Mouse (Mus musculus) right cerebral cortex, adult 2 months (tissue): Measurements from ENCODE around the gene Pkd1l3.

Experiments
- DNase-seq, 2 experiments: peaks; one replicate each; pipeline ENCODE4 v3.0.0; 2021 to 2022; ENCODE audit warnings: low spot score in 2 of 2

The Pkd1l3 gene

DNA sequence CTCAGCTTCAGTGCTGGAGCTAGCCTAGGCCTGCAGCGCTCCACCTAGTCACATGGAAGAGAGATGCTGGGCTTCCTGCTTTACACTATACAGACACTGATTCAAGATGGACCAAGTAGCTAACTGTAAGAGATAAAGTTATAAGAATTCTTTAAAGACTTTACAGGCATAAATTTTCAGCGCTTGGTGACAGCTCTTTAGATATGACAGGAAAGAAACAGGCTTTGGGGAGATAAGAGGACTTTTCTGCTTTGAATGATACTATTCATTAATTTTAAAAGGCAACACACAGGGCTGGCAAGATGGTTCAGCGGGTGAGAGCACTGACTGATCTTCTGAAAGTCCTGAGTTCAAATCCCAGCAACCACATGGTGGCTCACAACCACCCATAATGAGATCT lies 84.2 kb downstream of the Pkd1l3 start:
- DNase-seq = no peak

DNA sequence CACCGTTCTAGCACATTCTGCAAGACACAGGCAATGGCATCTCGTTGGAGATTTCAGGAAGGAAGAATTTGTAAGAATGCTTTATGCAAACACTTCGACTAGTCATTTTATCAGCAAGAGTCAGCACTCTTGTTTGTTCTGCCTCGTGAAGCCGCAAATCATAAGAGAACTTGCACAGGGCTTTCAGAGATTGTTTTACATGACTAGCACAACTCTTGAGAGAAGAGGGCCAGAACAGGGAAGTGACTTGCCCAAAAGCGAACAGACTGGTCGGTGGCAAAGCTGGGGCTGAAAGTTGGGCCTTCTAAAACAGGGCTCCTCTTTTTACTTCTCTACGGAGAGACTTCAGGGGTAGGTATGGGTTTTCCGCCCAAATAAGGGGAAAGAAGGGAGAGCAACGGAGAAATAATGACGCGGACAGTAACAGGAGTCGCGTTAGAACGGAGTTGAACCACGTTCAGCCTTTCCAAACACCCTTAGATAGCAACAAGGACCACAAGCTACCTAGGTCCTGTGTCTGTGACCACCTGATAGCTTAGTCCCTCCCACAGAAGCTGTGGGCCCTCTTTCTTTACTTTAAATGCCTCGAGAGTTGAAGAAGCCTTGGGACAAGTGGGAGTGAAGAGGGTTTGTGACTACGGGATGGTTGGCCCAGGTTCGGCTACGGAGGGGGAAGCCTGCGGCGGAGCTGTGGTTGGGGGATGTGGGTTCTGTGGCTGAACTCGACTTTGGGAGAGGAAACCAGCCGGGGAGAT lies 90.4 kb downstream of the Pkd1l3 start:
- DNase-seq = peak in 1 of 2 experiments; percentile 18

DNA sequence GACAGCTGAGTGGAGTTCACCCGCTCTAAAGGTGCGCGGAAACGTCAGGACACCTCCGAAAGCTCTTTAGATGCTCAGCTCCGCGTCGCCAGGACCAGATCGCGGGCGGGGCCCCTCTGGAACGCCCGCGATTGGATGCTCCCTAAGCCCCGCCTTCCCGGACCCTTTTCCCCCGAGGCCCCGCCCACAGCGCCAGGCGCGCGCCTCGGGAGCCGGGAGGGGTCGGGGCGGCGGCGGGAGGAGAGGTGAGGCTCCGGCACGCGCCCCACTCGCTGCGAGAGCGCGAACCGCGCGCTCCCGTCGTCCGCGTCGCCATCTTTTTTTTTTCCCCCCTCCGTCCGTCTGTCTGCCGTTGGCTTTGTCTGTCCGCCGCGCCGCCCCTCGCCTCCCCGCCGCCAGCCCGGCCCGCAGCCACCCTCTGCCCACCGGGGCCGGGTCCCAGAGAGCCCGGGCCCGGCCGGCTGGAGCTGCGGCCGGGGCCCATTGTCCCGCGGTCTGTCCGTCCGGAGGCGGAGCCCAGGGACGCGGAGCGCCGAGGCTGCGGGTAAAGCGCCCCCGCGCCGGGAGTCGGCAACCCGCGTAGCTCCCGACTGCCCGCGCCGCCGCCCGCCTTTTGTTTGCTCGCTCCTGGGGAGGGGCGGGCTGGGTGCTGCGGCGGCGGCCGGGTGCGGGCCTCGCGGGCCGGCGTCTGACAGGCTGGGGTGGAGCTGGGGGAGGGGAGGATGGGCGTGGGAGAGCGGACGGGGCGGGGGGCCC lies 91.2 kb downstream of the Pkd1l3 start, which contains the start of gene Zfp821:
TSS of gene Zfp821 (plus strand) at position 227 of the 756 bp plus-strand sequence.
- DNase-seq = peak; percentile 88 to 89

DNA sequence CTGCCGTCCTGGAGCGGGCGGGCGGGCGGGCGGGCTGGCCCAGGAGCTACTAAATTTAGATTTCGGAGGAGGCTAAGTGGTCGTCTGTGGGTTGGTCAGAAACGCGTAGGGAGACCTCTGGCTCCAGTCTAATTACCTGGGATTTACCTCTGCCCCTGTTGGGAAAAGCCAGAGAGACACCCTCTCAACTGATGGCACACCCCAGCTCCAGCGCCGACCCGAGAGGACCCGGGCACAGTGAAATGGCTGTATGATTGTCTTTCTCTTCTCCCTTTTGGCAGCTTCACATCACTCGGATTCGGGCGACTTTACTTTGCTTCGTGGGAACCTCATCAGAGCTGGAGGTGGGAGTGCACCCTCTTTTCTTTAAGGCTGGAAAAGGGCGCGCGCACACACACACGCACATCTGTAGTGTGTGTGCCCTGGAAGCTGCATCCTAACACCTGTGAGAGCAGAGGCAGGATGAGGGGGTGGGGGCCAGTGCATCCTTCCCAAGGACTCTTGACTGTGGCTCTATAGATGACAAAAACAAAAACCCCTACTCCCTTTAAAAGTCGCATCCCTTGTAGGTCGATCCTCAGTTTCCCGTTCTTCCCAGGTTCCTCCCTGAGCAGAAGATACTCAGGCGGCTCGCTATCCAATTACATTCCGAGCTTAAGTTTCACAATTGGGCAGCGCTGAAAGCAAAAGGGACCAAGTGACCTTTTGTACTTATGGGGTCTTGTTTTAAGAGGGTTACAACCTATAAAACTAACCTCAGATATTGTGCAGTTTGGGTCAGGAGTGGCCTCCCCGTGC lies 92.0 kb downstream of the Pkd1l3 start:
- DNase-seq = peak in 1 of 2 experiments; percentile 37

- DNase-seq = peak; percentile 79 to 81
These were observed 92.5 kb downstream of the Pkd1l3 start for GRCm38 (mm10) chr8:109706874-109707237.

GRCm38 (mm10) chr8:109707921-109708320 lies 93.6 kb downstream of the Pkd1l3 start:
- DNase-seq = no peak

- no peak for DNase-seq
These were observed 98.2 kb downstream of the Pkd1l3 start for GRCm38 (mm10) chr8:109712521-109712920.

- DNase-seq = no peak
These were observed 100.6 kb downstream of the Pkd1l3 start for GRCm38 (mm10) chr8:109714961-109715360.
